Mouse (Mus musculus): ENCODE measurements around the gene Phldb3. TPM values are rescaled to one million over a fixed set of nuclear protein-coding genes. Genes with fewer than 3 reads are reported as not detected.
"Not testable (repeated sequence)": the region's sequence is repeated elsewhere in the genome, so short reads cannot be mapped to it uniquely, and the experiment has no call there.

Gene Phldb3
- polyA plus RNA-seq, 1 experiment from 2014 or later = not detected

DNA sequence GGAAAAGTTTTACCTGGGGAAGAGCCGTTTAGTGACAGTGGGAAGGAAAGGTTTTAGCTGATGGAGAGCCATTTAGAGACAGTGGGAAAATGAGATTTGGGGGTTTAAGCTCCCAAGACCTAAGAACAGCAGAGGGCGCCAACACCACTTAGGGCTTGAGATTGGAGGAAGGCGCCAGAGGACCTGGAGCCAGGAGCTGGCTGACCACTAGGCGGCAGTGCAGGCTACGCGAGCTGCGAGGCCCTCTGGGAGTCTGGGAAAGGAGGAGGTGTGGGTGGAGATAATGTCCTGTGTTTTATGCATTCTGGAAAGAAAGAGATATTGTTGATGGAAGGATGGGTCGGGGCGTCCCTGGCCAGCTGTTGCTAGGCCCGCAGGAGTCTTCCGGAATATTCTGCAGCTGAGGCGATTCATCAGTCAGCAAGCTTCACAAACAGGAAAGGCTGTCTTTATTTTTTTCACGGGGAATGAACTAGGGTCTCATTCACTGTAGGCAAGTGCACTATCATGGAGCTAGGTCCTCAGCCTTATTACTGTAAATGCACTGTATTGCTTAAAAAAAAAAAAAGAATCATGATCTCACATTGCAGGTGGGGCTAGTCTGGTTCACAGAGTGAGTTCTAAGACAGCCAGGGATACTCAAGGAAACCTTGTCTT, 9.5 kb upstream of the Phldb3 start:
- 0 out of 2 replicates have a peak, but pooled peaks cover 2% of the 10 kb centered on the region for H3K36me3 ChIP-seq
- H3K4me1 ChIP-seq = no peaks in the 10 kb centered on the region
- DNase-seq (ENCODE audit: low spot score) = peak; percentile 94
- H3K27me3 ChIP-seq (ENCODE audit: insufficient read depth, poor library complexity, severe bottlenecking) = peaks cover under 1% of the 10 kb centered on the region
- peak overlapping the region; percentile 22; the same call in 1 of the 2 replicates for H3K4me3 ChIP-seq
- WGBS = 8% methylated on average over 13 of the region's 13 CpGs
- no peak overlapping the region for H3K27ac ChIP-seq
- no peaks in the 10 kb centered on the region for H3K9me3 ChIP-seq

- no peak overlapping the region for H3K4me3 ChIP-seq
- no peak overlapping the region for H3K27ac ChIP-seq
- 0 out of 2 replicates have a peak, but pooled peaks cover 2% of the 10 kb centered on the region for H3K36me3 ChIP-seq
- peaks cover 25% of the 10 kb centered on the region for H3K27me3 ChIP-seq (ENCODE audit: insufficient read depth, poor library complexity, severe bottlenecking)
- no peak for DNase-seq (ENCODE audit: low spot score)
- no peaks in the 10 kb centered on the region for H3K9me3 ChIP-seq
- 84% methylated on average over 7 of the region's 7 CpGs for WGBS
- peaks cover 5% of the 10 kb centered on the region for H3K4me1 ChIP-seq
These were observed 5.0 kb upstream of the Phldb3 start for GRCm38 (mm10) chr7:24605561-24605960.

GRCm38 (mm10) chr7:24606046-24606445, 4.5 kb upstream of the Phldb3 start:
- DNase-seq (ENCODE audit: low spot score) = no peak
- 0 out of 2 replicates have a peak, but pooled peaks cover 2% of the 10 kb centered on the region for H3K36me3 ChIP-seq
- H3K4me1 ChIP-seq = peaks cover 10% of the 10 kb centered on the region
- WGBS = 75% methylated on average over 7 of the region's 7 CpGs
- H3K9me3 ChIP-seq = no peaks in the 10 kb centered on the region
- H3K27me3 ChIP-seq (ENCODE audit: insufficient read depth, poor library complexity, severe bottlenecking) = peaks cover 30% of the 10 kb centered on the region
- H3K4me3 ChIP-seq = no peak overlapping the region
- no peak overlapping the region for H3K27ac ChIP-seq

DNA sequence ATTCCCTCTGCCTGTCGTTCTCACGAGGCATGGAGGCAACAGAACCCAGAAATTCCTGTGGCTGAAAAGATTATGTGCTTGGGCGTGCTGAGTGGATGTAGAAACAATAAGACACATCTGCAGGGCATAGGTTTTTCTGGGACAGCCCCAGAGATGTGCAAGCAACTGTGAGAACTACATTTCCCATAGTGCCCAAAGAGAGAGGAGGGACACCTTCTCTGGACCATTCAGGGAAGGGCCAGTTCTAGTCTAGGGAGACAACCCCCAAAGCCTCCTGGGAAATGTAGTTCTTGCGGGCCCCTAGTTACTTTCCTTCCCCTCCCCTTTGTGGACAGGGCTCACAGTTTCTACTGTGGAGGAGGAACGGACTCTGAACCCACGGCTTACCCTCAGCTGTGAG, 2.5 kb upstream of the Phldb3 start:
- 0 out of 2 replicates have a peak, but pooled peaks cover 2% of the 10 kb centered on the region for H3K36me3 ChIP-seq
- DNase-seq (ENCODE audit: low spot score) = peak; percentile 75
- H3K4me1 ChIP-seq = peaks cover 25% of the 10 kb centered on the region
- H3K27ac ChIP-seq = no peak overlapping the region
- no peak overlapping the region for H3K4me3 ChIP-seq
- no peaks in the 10 kb centered on the region for H3K9me3 ChIP-seq
- H3K27me3 ChIP-seq (ENCODE audit: insufficient read depth, poor library complexity, severe bottlenecking) = peaks cover 49% of the 10 kb centered on the region
- 35% methylated on average over 6 of the region's 6 CpGs for WGBS

- Histone ChIP-seq H3K9me3 (no peaks in the 10 kb centered on the region), H3K27me3 (ENCODE audit: insufficient read depth, poor library complexity, severe bottlenecking) (peaks cover 55% of the 10 kb centered on the region), H3K4me1 (peaks cover 25% of the 10 kb centered on the region), H3K36me3 (0 out of 2 replicates have a peak, but pooled peaks cover 2% of the 10 kb centered on the region), H3K4me3 (no peak overlapping the region), H3K27ac (no peak overlapping the region)
- 67% methylated on average over 8 of the region's 8 CpGs for WGBS
- no peak for DNase-seq (ENCODE audit: low spot score)
These were observed 2.0 kb upstream of the Phldb3 start for GRCm38 (mm10) chr7:24608561-24608960.

- WGBS = 1% methylated on average over 36 of the region's 36 CpGs
These were observed 424 bp downstream of the Phldb3 start for GRCm38 (mm10) chr7:24610879-24611494.

DNA sequence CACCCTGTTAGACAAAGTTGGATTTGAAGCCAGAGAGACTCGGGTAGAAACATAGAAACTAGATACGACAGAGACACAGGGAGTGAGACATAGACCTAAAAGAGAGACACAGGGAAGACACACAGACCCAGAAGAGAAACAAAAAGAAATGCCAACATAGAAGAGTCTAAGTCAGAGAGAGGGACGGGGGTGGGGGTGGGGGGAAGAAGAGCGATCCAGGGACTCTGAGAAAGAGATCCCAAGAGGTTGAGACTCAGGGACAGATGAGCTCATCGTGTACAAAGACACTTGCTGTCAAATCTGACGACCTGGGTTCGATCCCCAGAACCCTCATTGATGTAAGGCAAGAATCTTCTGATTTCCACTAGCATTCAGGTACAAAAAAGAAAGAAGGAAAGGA, 1.1 kb downstream of the Phldb3 start:
- H3K9me3 ChIP-seq = no peaks in the 10 kb centered on the region
- 13% methylated on average over 7 of the region's 7 CpGs for WGBS
- H3K36me3 ChIP-seq = no peaks in the 10 kb centered on the region
- H3K4me3 ChIP-seq = peak overlapping the region; percentile 64
- peaks cover 25% of the 10 kb centered on the region for H3K4me1 ChIP-seq
- peaks cover 70% of the 10 kb centered on the region for H3K27me3 ChIP-seq (ENCODE audit: insufficient read depth, poor library complexity, severe bottlenecking)
- 0 out of 2 replicates have a peak overlapping the region, but pooled peaks have one; percentile 44 for H3K27ac ChIP-seq
- DNase-seq (ENCODE audit: low spot score) = no peak

More at GRCm38 (mm10) chr7:24610879-24611494, 424 bp downstream of the Phldb3 start:
- peak; percentile 94 for DNase-seq (ENCODE audit: low spot score)
- peaks cover 66% of the 10 kb centered on the region for H3K27me3 ChIP-seq (ENCODE audit: insufficient read depth, poor library complexity, severe bottlenecking)
- H3K4me1 ChIP-seq = peaks cover 25% of the 10 kb centered on the region
- H3K27ac ChIP-seq = peak overlapping the region; percentile 44; the same call in 1 of the 2 replicates
- peak overlapping the region; percentile 64 for H3K4me3 ChIP-seq
- no peaks in the 10 kb centered on the region for H3K9me3 ChIP-seq
- no peaks in the 10 kb centered on the region for H3K36me3 ChIP-seq

DNA sequence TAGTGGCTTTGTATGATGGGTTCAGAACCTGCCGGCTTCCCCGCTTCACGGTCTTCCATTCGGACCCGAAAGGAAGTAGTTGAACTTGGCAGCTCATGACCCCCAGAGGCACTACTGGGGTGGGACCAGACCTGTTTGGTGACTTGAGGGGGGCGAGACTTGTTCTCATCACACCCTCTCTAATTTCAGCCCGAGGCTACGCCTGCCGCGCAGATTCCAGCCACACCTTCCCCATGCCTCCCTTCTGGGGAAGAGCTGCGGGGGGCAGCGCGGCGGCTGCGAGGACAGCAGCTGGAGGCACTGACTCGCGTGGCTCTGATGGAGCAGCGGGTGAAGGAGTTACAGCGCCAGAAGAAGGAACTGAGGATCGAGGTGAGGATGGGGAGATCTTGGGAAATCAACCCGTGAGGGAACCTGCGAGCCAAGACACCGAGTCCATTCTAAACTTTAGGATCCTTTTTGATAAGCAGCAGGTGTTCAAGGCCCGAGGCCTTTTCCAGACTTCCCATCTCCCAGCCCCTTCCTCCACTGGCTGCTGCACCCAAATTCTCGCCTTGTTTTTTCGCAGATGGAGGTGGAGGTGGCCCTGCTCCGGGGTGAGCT, 1.8 kb downstream of the Phldb3 start:
- no peak for DNase-seq (ENCODE audit: low spot score)
- Histone ChIP-seq H3K9me3 (no peaks in the 10 kb centered on the region), H3K36me3 (no peaks in the 10 kb centered on the region), H3K27me3 (ENCODE audit: insufficient read depth, poor library complexity, severe bottlenecking) (peaks cover 73% of the 10 kb centered on the region), H3K4me3 (peak overlapping the region; percentile 37), H3K27ac (no peak overlapping the region), H3K4me1 (peaks cover 25% of the 10 kb centered on the region)
- WGBS = 5% methylated on average over 27 of the region's 27 CpGs

GRCm38 (mm10) chr7:24614816-24615215, 4.3 kb downstream of the Phldb3 start:
- peaks cover 70% of the 10 kb centered on the region for H3K27me3 ChIP-seq (ENCODE audit: insufficient read depth, poor library complexity, severe bottlenecking)
- 59% methylated on average over 13 of the region's 13 CpGs for WGBS

GRCm38 (mm10) chr7:24617763-24618162, 7.2 kb downstream of the Phldb3 start:
- Histone ChIP-seq H3K4me3 (no peak overlapping the region), H3K36me3 (no peaks in the 10 kb centered on the region), H3K27me3 (ENCODE audit: insufficient read depth, poor library complexity, severe bottlenecking) (peaks cover 43% of the 10 kb centered on the region), H3K27ac (no peak overlapping the region), H3K9me3 (no peaks in the 10 kb centered on the region; the same call in 1 of the 2 replicates), H3K4me1 (0 out of 2 replicates have a peak, but pooled peaks cover 2% of the 10 kb centered on the region)
- 64% methylated on average over 8 of the region's 8 CpGs for WGBS
- no peak for DNase-seq (ENCODE audit: low spot score)

More at GRCm38 (mm10) chr7:24614816-24615215, 4.3 kb downstream of the Phldb3 start:
- Histone ChIP-seq H3K36me3 (no peaks in the 10 kb centered on the region), H3K27ac (no peak overlapping the region), H3K4me3 (no peak overlapping the region), H3K4me1 (peaks cover 25% of the 10 kb centered on the region), H3K9me3 (no peaks in the 10 kb centered on the region)
- DNase-seq (ENCODE audit: low spot score) = no peak

- 90% methylated on average over 8 of the region's 8 CpGs for WGBS
- H3K27ac ChIP-seq; H3K9me3 ChIP-seq; H3K4me3 ChIP-seq; H3K4me1 ChIP-seq; DNase-seq (ENCODE audit: low spot score); H3K36me3 ChIP-seq: not testable (repeated sequence)
- peaks cover 37% of the 10 kb centered on the region for H3K27me3 ChIP-seq (ENCODE audit: insufficient read depth, poor library complexity, severe bottlenecking)
These were observed 7.8 kb downstream of the Phldb3 start for GRCm38 (mm10) chr7:24618374-24618773.

DNA sequence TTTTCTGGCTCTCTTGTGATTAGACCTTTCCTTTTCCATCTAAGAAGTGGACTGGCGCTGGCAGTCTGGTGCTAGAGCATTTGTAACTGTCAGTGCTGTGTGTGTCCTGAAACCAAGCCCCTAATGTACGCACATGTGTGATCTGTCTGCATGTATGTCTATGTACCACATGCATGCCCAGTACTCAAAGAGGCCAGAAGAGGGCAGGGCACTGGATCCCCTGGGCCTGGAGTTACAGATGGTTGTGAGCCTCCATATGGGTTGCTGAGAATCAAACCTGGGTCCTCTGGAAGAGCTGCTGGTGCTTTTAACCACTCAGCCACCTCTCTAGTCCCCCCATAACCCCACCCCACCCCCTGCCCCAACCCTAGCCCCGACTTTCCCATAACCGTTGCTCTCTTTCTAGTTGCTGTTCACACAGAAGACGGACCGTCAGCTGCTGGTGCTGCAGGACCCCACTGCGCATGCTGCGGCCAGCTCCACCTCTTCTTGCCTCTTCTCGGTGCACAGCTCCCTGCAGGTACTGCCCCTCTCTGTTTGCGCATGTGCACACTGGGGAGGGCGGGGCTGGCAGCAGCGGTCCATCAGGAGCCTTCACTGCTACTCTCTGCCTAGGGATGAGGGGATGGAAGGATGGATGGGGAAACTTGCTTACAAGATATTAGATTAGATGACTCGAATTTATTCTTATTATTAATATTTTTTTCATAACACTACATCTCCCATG, 9.3 kb downstream of the Phldb3 start:
- no peak overlapping the region for H3K4me3 ChIP-seq
- H3K9me3 ChIP-seq = peaks cover 5% of the 10 kb centered on the region; the same call in 1 of the 2 replicates
- H3K36me3 ChIP-seq = no peaks in the 10 kb centered on the region
- DNase-seq (ENCODE audit: low spot score) = no peak
- H3K27me3 ChIP-seq (ENCODE audit: insufficient read depth, poor library complexity, severe bottlenecking) = peaks cover 32% of the 10 kb centered on the region
- WGBS = 44% methylated on average over 13 of the region's 13 CpGs
- no peaks in the 10 kb centered on the region for H3K4me1 ChIP-seq
- no peak overlapping the region for H3K27ac ChIP-seq
